15 mouse cellular contexts compared by ENCODE assay signal in the genomic region with DNA sequence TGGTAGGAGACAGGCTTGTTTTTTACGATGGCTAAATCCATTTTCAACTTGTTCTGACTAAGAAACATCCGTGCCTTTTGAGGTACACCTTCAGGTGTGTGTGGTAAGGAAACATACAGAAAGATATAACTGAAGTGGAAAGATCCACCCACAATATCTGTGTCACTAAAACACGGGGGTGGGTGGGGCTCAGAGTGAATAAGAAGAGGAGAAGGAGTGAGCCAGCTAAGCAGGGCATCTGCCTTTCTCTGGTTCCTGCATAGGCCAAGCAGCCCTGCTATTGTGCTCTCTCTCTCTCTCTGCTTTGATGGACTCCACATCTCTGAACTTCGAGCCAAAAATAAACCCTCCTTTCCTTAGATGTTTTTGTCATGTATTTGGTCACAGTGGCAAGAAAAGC.
"Had no signal": no experiment of that assay in that cellular context is flagged by ENCODE, and none has a peak within 500 bp of the region (broad histone marks: within the 10 kb centered on the region; RNA-seq: fewer than 3 reads in every experiment).

No protein-coding gene starts in this region.

- DNase-seq: gastrocnemius, postnatal 10 days; gastrocnemius, postnatal 36 days; heart, adult 18-20 months; heart, postnatal 10 days; kidney, adult 11 months; kidney, adult 2 months; kidney, adult 9 months; kidney, postnatal 14 days; kidney, postnatal 36 days; layer of hippocampus, adult 9-11 months; layer of hippocampus, postnatal 36 days; left cerebral cortex, postnatal 4 days had no signal

- ATAC-seq: hindbrain, postnatal 0 days; intestine, embryonic 16.5 days; liver, embryonic 12.5 days had no signal
